Mouse (Mus musculus) liver, adult 10 weeks (tissue): Measurements from ENCODE around the gene Snrnp27. TPM values are rescaled to one million over a fixed set of nuclear protein-coding genes. Genes with fewer than 3 reads are reported as not detected.

Experiments used
- polyA plus RNA-seq: library from polyadenylated mRNA; stranded (reverse); fragments of 350-450 nt; fragmentation: Illumina TruSeq; extraction: RNeasy Lipid Tissue Mini Kit (QIAGEN cat#74804); gene quantifications from one replicate; pipeline ENCODE4 v1.2.3, GENCODE M21; 2014; ENCODE audit warnings: low read depth, low replicate concordance

Gene Snrnp27
- 52.1 TPM for polyA plus RNA-seq

GRCm38 (mm10) chr6:86683872-86684654 lies at the start of gene Snrnp27:
Snrnp27 (minus strand) TSS chr6:86684522.

GRCm38 (mm10) chr6:86733183-86733876 lies 49.0 kb upstream of the Snrnp27 start, which contains the start of gene Gmcl1:
Gmcl1 (minus strand) TSS chr6:86733383.

GRCm38 (mm10) chr6:86668580-86669239 lies 15.6 kb downstream of the Snrnp27 start, which contains the start of gene Mxd1:
Mxd1 (minus strand) TSS chr6:86669161.

GRCm38 (mm10) chr6:86627946-86628345 lies 56.4 kb downstream of the Snrnp27 start, which contains the start of gene Asprv1:
Asprv1 (plus strand) TSS chr6:86628164.

Other genes with a start within 250 kb of the Snrnp27 start
- 9.0 TPM for gene C87436, start 246.1 kb downstream of the Snrnp27 start, polyA plus RNA-seq
- 68.5 TPM for gene Pcbp1, start 158.2 kb downstream of the Snrnp27 start, polyA plus RNA-seq
- gene Asprv1, start 56.4 kb downstream of the Snrnp27 start, polyA plus RNA-seq, result not detected
- gene Mxd1, start 15.4 kb downstream of the Snrnp27 start, polyA plus RNA-seq, result 2.4 TPM
- 16.3 TPM for gene Gmcl1, start 48.9 kb upstream of the Snrnp27 start, polyA plus RNA-seq
- gene Anxa4, start 109.1 kb upstream of the Snrnp27 start, polyA plus RNA-seq, result 66.5 TPM
- 3.5 TPM for gene Aak1, start 165.0 kb upstream of the Snrnp27 start, polyA plus RNA-seq